Mouse (Mus musculus) cerebellum, postnatal 10 days (tissue): ENCODE data around the gene B3galt5.

Experiments
- DNase-seq, 2 experiments: peaks; one replicate each; pipeline ENCODE4 v3.0.0; 2021; ENCODE audit warnings: mixed read lengths in 2 of 2

Gene B3galt5

DNA sequence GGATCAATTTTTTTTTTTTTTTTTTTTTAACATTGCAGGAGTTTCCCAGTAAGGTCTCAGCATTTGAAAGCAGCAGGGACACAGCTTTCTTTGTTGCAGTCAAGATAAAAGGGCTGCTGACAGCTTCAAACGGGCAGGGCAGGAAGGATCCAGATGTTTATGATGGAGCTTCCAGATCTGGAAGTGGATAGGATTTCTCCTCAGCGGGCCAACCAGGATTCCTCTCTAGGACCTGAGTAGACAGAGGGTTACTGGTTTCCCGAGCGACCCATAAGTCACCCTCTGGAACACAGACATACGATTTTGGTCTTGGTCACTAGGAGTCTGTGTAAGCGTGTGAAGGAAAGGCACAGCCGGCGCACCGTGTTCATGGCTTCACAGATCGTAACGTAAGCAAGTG, 112.5 kb downstream of the B3galt5 start:
- no peak for DNase-seq

DNA sequence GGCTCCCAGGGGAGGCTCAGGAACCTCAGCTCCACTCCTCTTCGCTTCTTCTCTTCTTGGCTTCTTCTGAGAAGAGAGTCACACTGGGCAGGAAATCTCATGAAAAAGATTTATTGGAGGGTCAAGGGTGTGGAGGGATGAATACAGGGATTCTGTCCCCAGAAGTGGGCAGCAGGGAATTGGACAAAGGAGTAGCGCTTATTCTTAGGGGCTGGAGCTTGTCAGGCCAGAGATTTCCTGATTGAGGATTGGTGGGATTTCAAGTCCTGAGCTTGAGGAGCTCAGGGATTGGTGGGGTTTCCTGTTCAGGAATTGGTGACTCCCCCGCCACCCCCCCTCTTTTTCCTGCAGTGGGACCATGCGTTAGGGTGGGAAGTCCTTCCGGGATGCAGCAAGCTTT, 113.2 kb downstream of the B3galt5 start:
- DNase-seq, result no peak

DNA sequence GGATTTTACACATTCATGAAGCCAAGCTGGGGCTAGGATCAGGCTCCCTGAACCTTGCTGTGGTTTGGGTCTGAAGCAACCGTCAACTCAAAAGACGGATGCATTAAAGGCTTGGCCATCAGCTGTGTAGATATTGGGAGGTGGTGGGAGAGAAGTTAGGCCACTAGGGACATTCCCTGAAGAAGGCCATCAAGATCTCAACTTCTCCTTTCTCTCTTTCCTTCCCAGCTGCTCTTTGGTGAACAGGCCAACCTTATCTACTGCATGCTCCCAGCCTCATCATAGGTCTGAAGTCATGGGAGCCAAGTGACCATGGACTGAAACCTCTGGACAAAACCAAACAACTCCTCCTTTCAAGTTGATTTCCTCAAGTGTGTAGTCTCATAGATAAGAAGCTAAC, 115.9 kb downstream of the B3galt5 start:
- DNase-seq, result no peak

DNA sequence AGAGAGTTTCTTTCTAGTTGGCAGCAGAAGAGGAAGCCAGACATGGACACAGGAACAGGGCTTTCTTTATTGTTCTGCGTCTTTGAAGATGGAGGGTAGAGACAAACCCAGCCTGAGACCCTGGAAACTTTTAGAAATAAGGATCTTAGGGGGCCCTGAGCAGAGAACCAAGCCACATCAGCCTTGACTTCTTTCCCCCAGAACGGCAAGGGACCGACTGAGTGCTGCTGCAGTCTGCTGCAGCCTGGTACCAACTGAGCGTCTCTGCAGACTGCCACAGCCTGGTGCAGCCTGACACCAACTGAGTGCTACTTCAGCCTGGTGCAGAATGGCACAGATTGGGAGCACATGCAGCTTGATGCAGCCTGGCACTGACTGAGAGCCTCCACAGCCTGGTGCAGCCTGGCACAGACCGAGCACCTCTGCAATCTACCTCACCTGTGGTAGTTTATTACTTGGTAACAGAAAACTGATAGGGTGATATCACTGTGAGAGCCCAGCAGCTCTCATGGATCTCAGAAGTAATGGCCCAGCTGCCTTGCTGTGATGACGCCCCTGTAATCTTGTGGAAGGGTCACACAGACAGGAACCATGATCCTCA, 117.8 kb downstream of the B3galt5 start:
- DNase-seq, result no peak

DNA sequence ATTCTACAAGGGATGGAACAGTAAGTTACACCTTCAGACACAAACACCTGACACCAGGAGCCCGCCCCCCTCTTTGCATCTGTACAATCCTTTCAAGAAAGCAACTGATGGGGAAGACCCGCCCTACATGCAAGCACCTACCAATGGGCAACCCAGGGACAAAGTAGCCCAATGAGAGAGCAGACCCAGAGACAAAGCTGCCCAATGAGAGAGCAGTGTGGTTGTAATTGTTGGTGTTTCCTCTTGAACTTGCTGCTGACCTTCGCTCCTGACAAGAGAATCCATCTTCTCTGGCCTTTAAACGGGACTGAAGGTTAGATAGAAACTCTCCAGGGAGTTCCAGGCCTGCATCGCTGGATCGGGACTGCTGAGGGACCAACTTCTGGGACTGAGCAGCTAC, 118.4 kb downstream of the B3galt5 start:
- no peak for DNase-seq

DNA sequence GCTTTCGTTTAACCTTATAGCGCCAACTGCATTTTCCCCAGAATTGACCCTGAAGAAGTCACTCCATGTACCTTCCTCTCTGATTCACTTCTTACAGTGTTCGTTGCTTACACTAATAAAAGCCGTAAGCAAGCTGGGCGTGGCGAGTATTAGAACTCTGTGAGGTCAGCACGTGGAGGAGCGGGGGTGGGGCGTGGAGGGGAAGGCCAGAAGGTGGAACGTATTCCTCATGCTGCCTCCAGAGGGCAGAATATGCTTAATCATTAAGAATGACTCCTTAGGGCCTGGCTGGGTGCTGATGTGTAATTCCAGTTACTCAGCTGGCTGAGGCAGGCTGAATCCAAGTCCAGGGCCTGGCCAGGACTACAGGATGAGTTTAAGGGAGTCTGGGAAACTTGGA, 122.3 kb downstream of the B3galt5 start:
- DNase-seq, result peak; percentile 83

DNA sequence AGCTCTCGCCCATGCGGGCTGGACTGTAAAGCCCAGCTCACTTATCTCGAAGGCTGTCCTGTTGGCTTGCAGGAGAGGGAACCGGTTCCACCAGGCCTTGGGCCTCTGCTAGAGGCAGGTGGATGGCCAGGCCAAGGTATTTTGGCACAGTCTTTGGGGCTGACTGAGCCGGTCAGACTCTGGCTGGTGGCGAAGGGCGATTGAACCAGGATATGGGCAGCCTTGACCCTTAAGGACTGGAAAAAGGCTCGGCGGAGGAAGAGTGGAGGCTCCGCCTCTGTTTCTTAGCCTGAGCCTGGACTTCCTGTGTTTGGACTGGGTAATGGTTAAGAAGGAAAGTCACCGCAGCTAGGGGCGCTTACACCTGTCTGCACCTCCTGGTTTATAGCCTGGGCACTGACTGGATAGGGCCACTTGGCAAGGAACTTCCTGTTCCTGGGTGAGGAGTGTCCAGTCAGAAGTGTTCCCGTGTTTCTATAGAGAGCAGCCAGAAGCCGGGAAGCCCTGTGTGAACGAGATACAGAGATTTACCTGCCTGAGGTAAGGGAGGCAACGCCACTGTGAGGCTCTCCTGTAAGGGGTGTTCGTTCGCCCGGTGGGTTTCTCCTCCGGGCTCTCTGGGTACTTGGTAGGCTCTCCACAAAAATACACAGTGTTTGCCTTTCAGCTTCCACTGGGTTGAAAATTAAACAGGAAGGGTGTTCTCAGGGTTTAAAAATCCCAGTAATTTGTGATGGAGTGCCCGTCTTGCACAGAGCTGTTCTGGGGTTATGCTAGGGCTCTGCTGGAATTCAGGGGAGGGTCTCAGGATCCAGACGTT, 125.9 kb downstream of the B3galt5 start:
- no peak for DNase-seq

DNA sequence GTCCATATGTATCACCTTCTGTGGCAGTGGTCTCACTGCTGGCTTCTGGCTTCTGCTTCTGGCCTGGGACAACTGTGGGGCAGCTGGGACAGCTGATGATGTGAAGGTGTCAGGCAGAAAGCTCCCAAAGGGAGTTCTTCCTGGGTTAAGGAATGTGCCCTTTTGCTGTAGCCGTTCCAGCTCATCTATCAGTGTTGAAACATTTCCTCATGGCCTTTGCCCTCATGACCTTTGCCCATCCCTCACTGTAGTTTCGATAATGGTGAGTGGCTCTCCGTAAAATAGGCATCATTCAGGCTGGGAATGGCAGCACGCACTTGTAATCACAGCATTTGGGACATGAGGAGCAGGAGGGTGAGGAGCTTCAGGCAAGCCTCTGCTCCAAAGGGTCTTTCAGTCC, 127.3 kb downstream of the B3galt5 start:
- no peak for DNase-seq

DNA sequence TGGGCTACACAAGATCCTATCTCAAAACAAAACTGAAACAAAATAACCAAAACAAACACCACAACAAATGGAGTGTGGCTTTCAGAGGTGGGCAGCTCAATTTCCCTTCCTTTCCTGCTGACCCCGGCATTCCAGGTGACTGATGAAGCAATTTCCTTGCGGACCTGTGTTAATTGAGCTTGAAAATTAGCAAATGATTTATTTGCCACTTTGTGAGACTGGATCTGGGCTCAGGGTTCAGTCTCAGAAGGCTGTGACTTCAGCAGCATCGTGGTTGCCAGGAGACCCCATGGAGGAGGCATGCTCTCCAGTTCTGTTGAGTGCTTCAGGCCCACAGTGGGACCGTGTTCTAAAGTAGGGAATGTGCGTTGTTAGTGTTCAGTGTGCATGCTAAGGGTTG, 127.7 kb downstream of the B3galt5 start:
- no peak for DNase-seq

DNA sequence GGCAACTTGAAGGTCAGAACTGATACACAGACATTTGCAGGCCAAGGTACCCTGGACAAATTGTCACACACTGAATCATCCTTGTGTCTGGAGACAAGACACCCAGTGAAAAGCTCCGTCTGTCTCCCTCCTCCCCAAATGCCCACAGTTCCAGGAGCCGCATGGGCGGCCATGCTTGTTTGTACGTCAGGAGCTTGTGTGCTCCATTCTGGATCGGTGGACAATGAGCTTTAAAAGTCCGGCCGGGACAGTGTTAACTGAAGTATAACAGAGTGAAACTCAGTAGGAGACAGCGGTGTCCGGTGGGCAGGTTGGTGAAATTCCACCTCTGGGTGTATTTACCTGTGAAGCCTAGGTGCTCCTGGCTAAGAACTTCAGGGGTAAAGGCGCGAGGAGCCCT, 129.3 kb downstream of the B3galt5 start:
- no peak for DNase-seq
